21 mouse cellular contexts compared by ENCODE assay signal in the genomic region with DNA sequence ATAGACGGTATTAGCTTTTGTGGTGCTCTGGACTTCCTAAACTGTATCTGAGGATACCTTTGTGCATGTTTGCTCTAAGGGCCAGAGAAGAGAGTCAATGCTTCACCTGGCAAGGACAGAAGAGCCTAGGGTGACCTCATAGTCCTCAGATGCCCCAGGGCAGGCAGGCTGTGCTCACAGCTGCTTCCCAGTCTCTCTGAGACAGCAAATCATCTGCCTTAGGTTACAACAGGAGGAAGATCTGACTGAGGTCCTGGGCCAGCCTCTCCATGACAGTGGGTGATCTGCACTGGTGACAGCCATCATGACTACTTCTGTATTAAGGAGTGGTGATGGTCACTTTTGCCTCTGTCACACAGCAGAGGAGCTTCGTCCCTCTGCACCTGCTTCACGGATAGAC. TPM values are rescaled to one million over a fixed set of nuclear protein-coding genes. Genes with fewer than 3 reads are reported as not detected.
DNase-seq lines count a peak whose midpoint lies in the region; ATAC-seq and TF ChIP-seq lines count a peak whose summit lies in the region.
"Had no signal": no experiment of that assay in that cellular context is flagged by ENCODE, and none has a peak within 500 bp of the region (broad histone marks: within the 10 kb centered on the region; RNA-seq: fewer than 3 reads in every experiment).

No protein-coding gene starts in this region.

- no peak overlapping the region for H3K9ac ChIP-seq in heart, embryonic 12.5 days
- no peak overlapping the region for H3K9ac ChIP-seq in liver, embryonic 11.5 days (ENCODE audit: low read depth, low read length)
- H3K9ac ChIP-seq in liver, postnatal 0 days (replicated peaks) = peak overlapping the region; percentile 44; the same call in 1 of the 2 replicates
- H3K9ac ChIP-seq: embryonic facial prominence, embryonic 15.5 days; heart, embryonic 15.5 days; hindbrain, embryonic 15.5 days; midbrain, embryonic 15.5 days; neural tube, embryonic 13.5 days had no signal

- peak overlapping the region; percentile 15; the same call in 1 of the 2 replicates for H3K27ac ChIP-seq in heart, embryonic 12.5 days (ENCODE audit: poor library complexity, severe bottlenecking)
- peak overlapping the region; percentile 88; the same call in 1 of the 2 replicates for H3K27ac ChIP-seq in liver, embryonic 11.5 days (ENCODE audit: low read depth, low read length)
- H3K27ac ChIP-seq in liver, postnatal 0 days (ENCODE audit: low read depth) = peak overlapping the region; percentile 89
- H3K27ac ChIP-seq: embryonic facial prominence, embryonic 15.5 days; forebrain, embryonic 10.5 days; hindbrain, embryonic 15.5 days; layer of hippocampus, adult 2 months; midbrain, embryonic 15.5 days; neural tube, embryonic 13.5 days had no signal

- H3K36me3 ChIP-seq in heart, embryonic 12.5 days = peaks cover 24% of the 10 kb centered on the region
- peaks cover 11% of the 10 kb centered on the region; the same call in 1 of the 2 replicates for H3K36me3 ChIP-seq in liver, embryonic 11.5 days (ENCODE audit: control insufficient read depth, insufficient read depth, low read length)
- peaks cover 8% of the 10 kb centered on the region for H3K36me3 ChIP-seq in liver, postnatal 0 days (replicated peaks; ENCODE audit: insufficient read depth, low read length)
- H3K36me3 ChIP-seq: heart, embryonic 15.5 days; hindbrain, embryonic 15.5 days; midbrain, embryonic 15.5 days had no signal

- H3K27me3 ChIP-seq in heart, embryonic 12.5 days (replicated peaks) = no peaks in the 10 kb centered on the region
- no peaks in the 10 kb centered on the region for H3K27me3 ChIP-seq in liver, embryonic 11.5 days (replicated peaks; ENCODE audit: control insufficient read depth, insufficient read depth, low read length)
- H3K27me3 ChIP-seq in liver, postnatal 0 days (ENCODE audit: insufficient read depth, low read length) = no peaks in the 10 kb centered on the region
- H3K27me3 ChIP-seq: CH12.LX; embryonic facial prominence, embryonic 15.5 days; heart, embryonic 15.5 days; hindbrain, embryonic 15.5 days; midbrain, embryonic 15.5 days; neural tube, embryonic 13.5 days had no signal

- ATAC-seq in heart, embryonic 12.5 days (ENCODE audit: insufficient number of reproducible peaks, low FRiP score) = no peak
- no peak for ATAC-seq in liver, embryonic 11.5 days (replicated peaks; ENCODE audit: low FRiP score)
- ATAC-seq in liver, postnatal 0 days = no peak
- ATAC-seq: midbrain, embryonic 15.5 days had no signal

- TF ChIP-seq CTCF in liver, postnatal 0 days (IDR thresholded peaks at IDR 0.05; ENCODE audit: low read depth) = no peak

- TF ChIP-seq EP300 in liver, postnatal 0 days (IDR thresholded peaks at IDR 0.05; ENCODE audit: low read depth) = no peak

- no peaks in the 10 kb centered on the region for H3K9me3 ChIP-seq in heart, embryonic 12.5 days (replicated peaks)
- H3K9me3 ChIP-seq in liver, embryonic 11.5 days (ENCODE audit: control insufficient read depth, low read length) = no peaks in the 10 kb centered on the region
- no peaks in the 10 kb centered on the region for H3K9me3 ChIP-seq in liver, postnatal 0 days (ENCODE audit: low read length)
- H3K9me3 ChIP-seq: embryonic facial prominence, embryonic 15.5 days; forebrain, embryonic 10.5 days; G1E; heart, embryonic 15.5 days; hindbrain, embryonic 15.5 days; midbrain, embryonic 15.5 days; neural tube, embryonic 13.5 days had no signal

- WGBS in heart, embryonic 12.5 days = 86% methylated on average over 3 of the region's 3 CpGs
- 89% methylated on average over 3 of the region's 3 CpGs for WGBS in liver, embryonic 11.5 days
- 94% methylated on average over 3 of the region's 3 CpGs for WGBS in liver, postnatal 0 days (ENCODE audit: insufficient replicate concordance)

- no peak overlapping the region for H3K4me3 ChIP-seq in heart, embryonic 12.5 days
- H3K4me3 ChIP-seq in liver, embryonic 11.5 days (ENCODE audit: low read depth, low read length) = no peak overlapping the region
- H3K4me3 ChIP-seq in liver, postnatal 0 days (ENCODE audit: low read depth, low read length) = no peak overlapping the region
- H3K4me3 ChIP-seq: embryonic facial prominence, embryonic 15.5 days; forebrain, embryonic 10.5 days; heart, embryonic 15.5 days; hindbrain, embryonic 15.5 days; layer of hippocampus, adult 2 months; midbrain, embryonic 15.5 days; myocyte; neural tube, embryonic 13.5 days had no signal

- H3K4me2 ChIP-seq in heart, embryonic 12.5 days = no peak overlapping the region
- peak overlapping the region; percentile 57 for H3K4me2 ChIP-seq in liver, embryonic 11.5 days
- peak overlapping the region; percentile 52 for H3K4me2 ChIP-seq in liver, postnatal 0 days (ENCODE audit: low read depth, low read length)
- H3K4me2 ChIP-seq: embryonic facial prominence, embryonic 15.5 days; heart, embryonic 15.5 days; hindbrain, embryonic 15.5 days; midbrain, embryonic 15.5 days; neural tube, embryonic 13.5 days had no signal

- DNase-seq in heart, adult 18-20 months = no peak
- DNase-seq in c-Kit-negative CD71-positive TER-119-positive erythroid progenitor cells, embryonic 14.5 days (ENCODE audit: low read depth, low spot score) = peak; percentile 34
- no peak for DNase-seq in liver, embryonic 11.5 days (ENCODE audit: low spot score)
- DNase-seq in liver, postnatal 0 days = no peak
- DNase-seq in lung, postnatal 25 days (ENCODE audit: low spot score) = no peak
- no peak for DNase-seq in layer of hippocampus, postnatal 36 days
- DNase-seq: B cell, adult 2 months; cerebellum, adult 9-10 months; lung, adult 2 months; thymus, adult 18-20 months had no signal

- H3K4me1 ChIP-seq in heart, embryonic 12.5 days (replicated peaks) = peaks cover 46% of the 10 kb centered on the region
- peaks cover 35% of the 10 kb centered on the region for H3K4me1 ChIP-seq in liver, embryonic 11.5 days (replicated peaks; ENCODE audit: control insufficient read depth, insufficient read depth, low read length)
- H3K4me1 ChIP-seq in liver, postnatal 0 days (ENCODE audit: insufficient read depth) = peaks cover 37% of the 10 kb centered on the region

RNA-seq across cellular contexts. Expression of gene Carm1, which starts 12.5 kb away (rescaled TPM):
- polyA plus RNA-seq in heart, embryonic 12.5 days (2016; fragmentation: Nextera tagmentation; extraction: Ambion mirVana) = 49.9 and 53.8 TPM in 2 replicates
- total RNA-seq in heart, adult 18-20 months (2021) = 10 to 100 TPM; 57.7 to 61.2 TPM
- polyA plus RNA-seq in liver, embryonic 11.5 days (2014; fragmentation: Nextera tagmentation; extraction: Ambion mirVana) = 54.9 TPM in 2 replicates
- polyA plus RNA-seq in liver, postnatal 0 days (2015; fragmentation: Nextera tagmentation; extraction: Ambion mirVana) = 8.6 TPM in 2 replicates
- 10 to 100 TPM; 75.6 to 81.5 TPM for total RNA-seq in layer of hippocampus, postnatal 36 days (2021)

RNA-seq across cellular contexts. Expression of gene AB124611, which starts 33.2 kb away (rescaled TPM):
- polyA plus RNA-seq in heart, embryonic 12.5 days (2016; fragmentation: Nextera tagmentation; extraction: Ambion mirVana) = 1.4 and 1.6 TPM in 2 replicates
- total RNA-seq in heart, adult 18-20 months (2021) = 1 to 10 TPM; 1.2 to 2.9 TPM
- polyA plus RNA-seq in liver, embryonic 11.5 days (2014; fragmentation: Nextera tagmentation; extraction: Ambion mirVana) = 3.7 and 4.3 TPM in 2 replicates
- polyA plus RNA-seq in liver, postnatal 0 days (2015; fragmentation: Nextera tagmentation; extraction: Ambion mirVana) = 13.6 and 14.2 TPM in 2 replicates
- under 1 TPM in 1 of 2 experiments, not detected in 1; 0.33 TPM for total RNA-seq in layer of hippocampus, postnatal 36 days (2021)

RNA-seq across cellular contexts. Expression of gene Timm29, which starts 33.4 kb away (rescaled TPM):
- polyA plus RNA-seq in heart, embryonic 12.5 days (2016; fragmentation: Nextera tagmentation; extraction: Ambion mirVana) = 33.6 and 34.5 TPM in 2 replicates
- 10 to 100 TPM; 62.0 to 62.2 TPM for total RNA-seq in heart, adult 18-20 months (2021)
- 35.2 and 41.5 TPM in 2 replicates for polyA plus RNA-seq in liver, embryonic 11.5 days (2014; fragmentation: Nextera tagmentation; extraction: Ambion mirVana)
- 12.5 and 13.0 TPM in 2 replicates for polyA plus RNA-seq in liver, postnatal 0 days (2015; fragmentation: Nextera tagmentation; extraction: Ambion mirVana)
- 10 to 100 TPM; 58.9 to 59.4 TPM for total RNA-seq in layer of hippocampus, postnatal 36 days (2021)

RNA-seq across cellular contexts. Expression of gene Yipf2, which starts 33.5 kb away (rescaled TPM):
- polyA plus RNA-seq in heart, embryonic 12.5 days (2016; fragmentation: Nextera tagmentation; extraction: Ambion mirVana) = 12.9 and 14.8 TPM in 2 replicates
- total RNA-seq in heart, adult 18-20 months (2021) = 1 to 10 TPM; 4.8 to 7.6 TPM
- 15.5 and 16.5 TPM in 2 replicates for polyA plus RNA-seq in liver, embryonic 11.5 days (2014; fragmentation: Nextera tagmentation; extraction: Ambion mirVana)
- polyA plus RNA-seq in liver, postnatal 0 days (2015; fragmentation: Nextera tagmentation; extraction: Ambion mirVana) = 7.8 and 8.5 TPM in 2 replicates
- total RNA-seq in layer of hippocampus, postnatal 36 days (2021) = 10 to 100 TPM; 17.8 to 18.4 TPM

RNA-seq across cellular contexts. Expression of gene Tmed1, which starts 49.1 kb away (rescaled TPM):
- 89.4 and 92.3 TPM in 2 replicates for polyA plus RNA-seq in heart, embryonic 12.5 days (2016; fragmentation: Nextera tagmentation; extraction: Ambion mirVana)
- total RNA-seq in heart, adult 18-20 months (2021) = 10 to 100 TPM; 45.3 to 50.9 TPM
- 68.6 and 70.2 TPM in 2 replicates for polyA plus RNA-seq in liver, embryonic 11.5 days (2014; fragmentation: Nextera tagmentation; extraction: Ambion mirVana)
- polyA plus RNA-seq in liver, postnatal 0 days (2015; fragmentation: Nextera tagmentation; extraction: Ambion mirVana) = 34.6 and 38.0 TPM in 2 replicates
- 10 to 100 TPM; 10.6 to 11.4 TPM for total RNA-seq in layer of hippocampus, postnatal 36 days (2021)

Comparison
In these comparisons a context has a peak if more than half of its experiments do, and no peak if none do; other contexts are left out.
1. H3K27ac ChIP-seq: peak in every context shown above with its lines; median percentile 89 in liver, postnatal 0 days; 88 in liver, embryonic 11.5 days; 15 in heart, embryonic 12.5 days.